Mouse (Mus musculus) erythroblast, embryonic 14.5 days (primary cell): ENCODE results near the gene Arl14ep.

Experiments
- GATA1 ChIP-seq: IDR thresholded peaks from 2 replicates; pipeline ENCODE4 v1.6.1; 2012; ENCODE audit warnings: low read length, inconsistent platforms, mixed read lengths
- TAL1 ChIP-seq: IDR thresholded peaks from 3 replicates; pipeline ENCODE4 v1.6.1; 2012; ENCODE audit warnings: low read length, inconsistent platforms, mixed read lengths

GRCm38 (mm10) chr2:106984945-106985344, 10.7 kb upstream of the Arl14ep start:
- TF ChIP-seq GATA1: no peak
- TF ChIP-seq TAL1: no peak
